Mouse (Mus musculus): ENCODE measurements around the gene Fbxo47. TPM values are rescaled to one million over a fixed set of nuclear protein-coding genes. Genes with fewer than 3 reads are reported as not detected.

The Fbxo47 gene
- polyA plus RNA-seq, 1 experiment from 2014 or later: 0.78 TPM

Other genes with a start within 250 kb of the Fbxo47 start
- gene Mllt6, start 220.7 kb downstream of the Fbxo47 start, polyA plus RNA-seq (2015; fragmentation: Nextera tagmentation; extraction: Ambion mirVana): 3.3 and 3.5 TPM in 2 replicates
- 24.4 and 29.8 TPM in 2 replicates for gene Cisd3, start 198.3 kb downstream of the Fbxo47 start, polyA plus RNA-seq (2015; fragmentation: Nextera tagmentation; extraction: Ambion mirVana)
- gene Pcgf2, start 183.7 kb downstream of the Fbxo47 start, polyA plus RNA-seq (2015; fragmentation: Nextera tagmentation; extraction: Ambion mirVana): 18.2 and 19.1 TPM in 2 replicates
- 387 and 401 TPM in 2 replicates for gene Psmb3, start 180.8 kb downstream of the Fbxo47 start, polyA plus RNA-seq (2015; fragmentation: Nextera tagmentation; extraction: Ambion mirVana)
- 5.0 and 5.1 TPM in 2 replicates for gene Pip4k2b, start 139.4 kb downstream of the Fbxo47 start, polyA plus RNA-seq (2015; fragmentation: Nextera tagmentation; extraction: Ambion mirVana)
- gene Cwc25, start 117.6 kb downstream of the Fbxo47 start, polyA plus RNA-seq (2015; fragmentation: Nextera tagmentation; extraction: Ambion mirVana): 15.9 and 17.2 TPM in 2 replicates
- gene 1700001P01Rik, start 108.2 kb downstream of the Fbxo47 start, polyA plus RNA-seq (2015; fragmentation: Nextera tagmentation; extraction: Ambion mirVana): 0.74 TPM in 1 of 2 replicates, not detected in the other
- gene Rpl23, start 101.7 kb downstream of the Fbxo47 start, polyA plus RNA-seq (2015; fragmentation: Nextera tagmentation; extraction: Ambion mirVana): 267 and 286 TPM in 2 replicates
- 194 and 202 TPM in 2 replicates for gene Lasp1, start 85.2 kb downstream of the Fbxo47 start, polyA plus RNA-seq (2015; fragmentation: Nextera tagmentation; extraction: Ambion mirVana)
- gene B230217C12Rik, start 43.4 kb downstream of the Fbxo47 start, polyA plus RNA-seq (2015; fragmentation: Nextera tagmentation; extraction: Ambion mirVana): 36.7 and 43.8 TPM in 2 replicates
- gene Plxdc1, start 102.3 kb upstream of the Fbxo47 start, polyA plus RNA-seq (2015; fragmentation: Nextera tagmentation; extraction: Ambion mirVana): 2.7 and 3.1 TPM in 2 replicates
- 6.3 and 8.4 TPM in 2 replicates for gene Arl5c, start 112.0 kb upstream of the Fbxo47 start, polyA plus RNA-seq (2015; fragmentation: Nextera tagmentation; extraction: Ambion mirVana)
- 73.2 and 77.6 TPM in 2 replicates for gene Cacnb1, start 138.9 kb upstream of the Fbxo47 start, polyA plus RNA-seq (2015; fragmentation: Nextera tagmentation; extraction: Ambion mirVana)
- gene Rpl19, start 142.6 kb upstream of the Fbxo47 start, polyA plus RNA-seq (2015; fragmentation: Nextera tagmentation; extraction: Ambion mirVana): 583 and 598 TPM in 2 replicates
- gene Stac2, start 169.3 kb upstream of the Fbxo47 start, polyA plus RNA-seq (2015; fragmentation: Nextera tagmentation; extraction: Ambion mirVana): 2.6 and 4.0 TPM in 2 replicates

Measured in midbrain, embryonic 16.5 days (tissue).